Mouse (Mus musculus) forebrain, embryonic 13.5 days (tissue): ENCODE measurements around the gene Tmem243. TPM values are rescaled to one million over a fixed set of nuclear protein-coding genes. Genes with fewer than 3 reads are reported as not detected.

ENCODE experiments used
- ATAC-seq: fragments of 200-750 bp; cut with Nextera tagmentation; 2 replicates; pipeline ENCODE4 v1.8.0; 2017
- H3K27ac ChIP-seq: fragments of 300-500 bp; sonication (generic); 2 replicates; pipeline ENCODE4 v1.5.1; 2015; ENCODE audit warnings: inconsistent platforms, mild to moderate bottlenecking, moderate library complexity
- H3K27me3 ChIP-seq: fragments of 300-500 bp; sonication (generic); 2 replicates; pipeline ENCODE4 v1.6.1; 2015; ENCODE audit warnings: mild to moderate bottlenecking, inconsistent platforms
- H3K36me3 ChIP-seq: fragments of 300-500 bp; sonication (generic); 2 replicates; pipeline ENCODE4 v1.6.1; 2015; ENCODE audit warnings: mild to moderate bottlenecking, inconsistent platforms; ENCODE audit not compliant: poor library complexity, severe bottlenecking
- H3K4me1 ChIP-seq: fragments of 300-500 bp; sonication (generic); 2 replicates; pipeline ENCODE4 v1.6.1; 2015; ENCODE audit warnings: inconsistent platforms
- H3K4me2 ChIP-seq: fragments of 300-500 bp; sonication (generic); 2 replicates; pipeline ENCODE4 v1.6.1; 2015; ENCODE audit warnings: inconsistent platforms, mild to moderate bottlenecking, moderate library complexity
- H3K4me3 ChIP-seq: fragments of 300-500 bp; sonication (generic); 2 replicates; pipeline ENCODE4 v1.5.1; 2015; ENCODE audit warnings: mild to moderate bottlenecking, inconsistent platforms
- H3K9ac ChIP-seq: fragments of 300-500 bp; sonication (generic); 2 replicates; pipeline ENCODE4 v1.6.1; 2015; ENCODE audit warnings: mild to moderate bottlenecking, inconsistent platforms
- H3K9me3 ChIP-seq: fragments of 300-500 bp; sonication (generic); replicated peaks from 2 replicates; pipeline ENCODE4 v1.6.1; 2016; ENCODE audit warnings: inconsistent platforms
- WGBS: fragments of 180-500 bp; shearing (Covaris S2); methylation state at CpG from one replicate; pipeline ENCODE4 v1.1.7; 2015; 5-methylcytosine and 5-hydroxymethylcytosine counted together
- polyA plus RNA-seq: library from polyadenylated mRNA; unstranded; fragments of >200 nt; fragmentation: Nextera tagmentation; extraction: Ambion mirVana; gene quantifications from 2 replicates; pipeline ENCODE4 v1.2.1, GENCODE M21; 2015

The Tmem243 gene
- polyA plus RNA-seq, 1 experiment from 2014 or later, result 19.6 TPM

DNA sequence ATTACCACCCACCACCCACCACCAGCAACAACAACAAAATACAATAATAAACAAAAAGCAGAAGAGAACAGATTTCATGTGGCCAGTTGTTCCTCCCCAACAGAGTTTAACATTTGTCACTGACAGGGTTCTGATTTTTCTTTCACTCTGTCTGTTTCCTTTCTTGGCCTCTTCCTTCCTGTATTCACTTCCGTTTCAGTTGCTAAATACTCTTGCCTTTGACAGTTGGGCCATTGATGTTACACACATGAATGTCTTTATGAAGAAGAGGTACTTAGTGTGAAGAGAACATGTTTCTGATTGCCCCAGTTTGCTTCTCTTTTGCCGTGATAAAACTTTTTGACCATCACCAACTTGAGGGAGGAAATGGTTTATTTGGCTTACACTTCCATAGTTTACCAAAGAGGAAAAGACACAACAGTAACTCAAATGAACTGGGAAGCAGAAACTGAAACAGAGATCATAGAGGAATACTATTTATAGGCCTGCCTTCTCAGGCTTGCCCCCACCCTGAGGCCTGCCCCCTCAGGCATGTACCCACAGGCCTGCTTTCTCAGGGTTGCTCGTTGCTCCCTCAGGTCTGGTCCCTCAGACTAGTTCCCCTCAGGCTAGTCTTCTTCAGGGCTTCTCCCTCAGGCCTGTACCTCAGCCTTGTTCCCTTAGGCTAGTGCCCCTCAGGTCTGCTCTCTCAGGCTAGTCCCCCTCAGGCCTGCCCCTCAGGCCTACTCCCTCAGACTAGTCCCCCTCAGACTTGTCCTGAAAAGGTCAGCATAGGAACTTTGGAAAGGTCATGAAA lies 13.3 kb upstream of the Tmem243 start:
- H3K4me2 ChIP-seq, result no peak overlapping the region
- WGBS, result 89% methylated on average over 3 of the region's 3 CpGs
- no peak overlapping the region for H3K4me3 ChIP-seq
- H3K27me3 ChIP-seq, result no peaks in the 10 kb centered on the region
- no peak for ATAC-seq
- H3K27ac ChIP-seq, result no peak overlapping the region
- 0 out of 2 replicates have a peak, but pooled peaks cover 3% of the 10 kb centered on the region for H3K4me1 ChIP-seq
- no peaks in the 10 kb centered on the region for H3K9me3 ChIP-seq
- no peaks in the 10 kb centered on the region for H3K36me3 ChIP-seq
- H3K9ac ChIP-seq, result no peak overlapping the region

DNA sequence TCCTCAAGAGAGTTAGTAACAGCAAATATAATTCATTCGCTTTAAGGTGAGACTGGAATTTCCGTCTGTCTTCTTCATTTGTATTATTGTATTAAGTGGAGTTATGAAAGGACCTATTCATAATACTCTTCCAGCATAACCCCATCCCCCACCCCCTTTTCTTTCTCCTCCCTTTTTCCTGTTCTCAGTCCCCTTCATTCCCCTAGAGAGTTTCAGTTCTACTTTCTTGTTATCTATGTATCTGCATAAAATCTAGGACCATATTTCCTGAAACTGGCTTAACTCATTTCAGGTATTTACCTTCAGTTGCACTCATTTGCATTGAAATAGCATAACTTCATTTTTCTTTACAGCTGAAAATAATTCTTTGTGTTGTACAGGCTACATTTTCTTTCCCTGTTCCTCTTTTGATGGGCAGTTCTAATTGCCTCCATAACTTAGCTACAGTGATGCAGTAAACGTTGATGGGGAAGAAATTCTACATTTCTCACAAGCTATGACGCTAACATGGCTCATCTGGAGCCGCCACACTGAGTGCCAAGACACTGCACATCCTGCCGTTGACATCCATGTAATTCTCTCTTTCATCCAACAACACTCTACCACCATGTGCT lies 9.9 kb upstream of the Tmem243 start:
- Histone ChIP-seq H3K4me1 (no peaks in the 10 kb centered on the region), H3K36me3 (no peaks in the 10 kb centered on the region), H3K27ac (no peak overlapping the region), H3K9me3 (no peaks in the 10 kb centered on the region), H3K9ac (no peak overlapping the region), H3K27me3 (no peaks in the 10 kb centered on the region), H3K4me2 (no peak overlapping the region), H3K4me3 (no peak overlapping the region)
- ATAC-seq, result no peak
- 86% methylated on average over 6 of the region's 6 CpGs for WGBS

DNA sequence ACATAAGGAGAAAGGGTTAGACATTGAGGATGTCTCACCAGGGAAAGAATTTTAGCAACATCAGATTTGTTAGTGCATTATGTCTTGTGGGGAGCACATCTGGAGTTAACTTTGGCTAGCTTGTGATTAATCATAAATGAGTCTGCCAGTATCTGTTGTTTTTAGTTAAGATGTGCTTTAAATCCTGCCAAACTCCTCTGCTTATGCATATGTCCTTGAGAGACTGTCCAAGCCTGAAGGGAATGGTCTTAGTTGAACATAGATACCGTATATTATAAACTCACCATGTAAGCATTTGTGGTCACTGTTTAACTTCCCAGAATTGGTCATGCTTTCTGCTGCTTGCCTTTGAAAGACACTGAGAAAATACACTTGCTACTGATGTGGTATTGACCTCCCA lies 7.8 kb upstream of the Tmem243 start:
- no peak overlapping the region for H3K4me2 ChIP-seq
- no peaks in the 10 kb centered on the region for H3K36me3 ChIP-seq
- H3K27ac ChIP-seq, result no peak overlapping the region
- no peaks in the 10 kb centered on the region for H3K27me3 ChIP-seq
- no peak for ATAC-seq
- no peaks in the 10 kb centered on the region for H3K4me1 ChIP-seq
- H3K9me3 ChIP-seq, result peaks cover 7% of the 10 kb centered on the region
- WGBS, result 97% methylated on average over 1 of the region's 1 CpGs
- no peak overlapping the region for H3K4me3 ChIP-seq
- no peak overlapping the region for H3K9ac ChIP-seq

DNA sequence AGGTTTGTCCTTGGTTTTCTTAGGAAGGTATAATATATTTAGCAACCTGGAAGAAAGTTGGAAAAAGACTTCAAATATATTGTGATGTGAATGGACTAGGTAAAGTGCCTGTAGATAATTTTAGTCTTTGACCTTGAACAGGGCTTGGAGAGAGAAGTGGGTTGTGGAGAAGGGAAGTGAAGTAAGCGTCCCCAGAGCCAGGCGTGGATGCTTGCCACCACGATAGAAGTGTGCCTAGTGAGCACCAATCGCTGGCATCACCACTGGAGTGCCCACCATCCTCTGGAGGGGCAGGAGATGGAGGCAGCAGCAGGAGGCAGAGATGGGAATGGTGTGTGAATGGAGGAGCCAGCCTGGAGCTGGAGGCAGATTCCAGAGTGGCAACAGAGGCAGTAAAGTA lies 7.0 kb upstream of the Tmem243 start:
- H3K27me3 ChIP-seq, result no peaks in the 10 kb centered on the region
- no peak overlapping the region for H3K4me3 ChIP-seq
- no peak for ATAC-seq
- no peak overlapping the region for H3K27ac ChIP-seq
- H3K9ac ChIP-seq, result no peak overlapping the region
- H3K36me3 ChIP-seq, result no peaks in the 10 kb centered on the region
- no peak overlapping the region for H3K4me2 ChIP-seq
- peaks cover 7% of the 10 kb centered on the region for H3K9me3 ChIP-seq
- no peaks in the 10 kb centered on the region for H3K4me1 ChIP-seq
- WGBS, result 83% methylated on average over 4 of the region's 4 CpGs

DNA sequence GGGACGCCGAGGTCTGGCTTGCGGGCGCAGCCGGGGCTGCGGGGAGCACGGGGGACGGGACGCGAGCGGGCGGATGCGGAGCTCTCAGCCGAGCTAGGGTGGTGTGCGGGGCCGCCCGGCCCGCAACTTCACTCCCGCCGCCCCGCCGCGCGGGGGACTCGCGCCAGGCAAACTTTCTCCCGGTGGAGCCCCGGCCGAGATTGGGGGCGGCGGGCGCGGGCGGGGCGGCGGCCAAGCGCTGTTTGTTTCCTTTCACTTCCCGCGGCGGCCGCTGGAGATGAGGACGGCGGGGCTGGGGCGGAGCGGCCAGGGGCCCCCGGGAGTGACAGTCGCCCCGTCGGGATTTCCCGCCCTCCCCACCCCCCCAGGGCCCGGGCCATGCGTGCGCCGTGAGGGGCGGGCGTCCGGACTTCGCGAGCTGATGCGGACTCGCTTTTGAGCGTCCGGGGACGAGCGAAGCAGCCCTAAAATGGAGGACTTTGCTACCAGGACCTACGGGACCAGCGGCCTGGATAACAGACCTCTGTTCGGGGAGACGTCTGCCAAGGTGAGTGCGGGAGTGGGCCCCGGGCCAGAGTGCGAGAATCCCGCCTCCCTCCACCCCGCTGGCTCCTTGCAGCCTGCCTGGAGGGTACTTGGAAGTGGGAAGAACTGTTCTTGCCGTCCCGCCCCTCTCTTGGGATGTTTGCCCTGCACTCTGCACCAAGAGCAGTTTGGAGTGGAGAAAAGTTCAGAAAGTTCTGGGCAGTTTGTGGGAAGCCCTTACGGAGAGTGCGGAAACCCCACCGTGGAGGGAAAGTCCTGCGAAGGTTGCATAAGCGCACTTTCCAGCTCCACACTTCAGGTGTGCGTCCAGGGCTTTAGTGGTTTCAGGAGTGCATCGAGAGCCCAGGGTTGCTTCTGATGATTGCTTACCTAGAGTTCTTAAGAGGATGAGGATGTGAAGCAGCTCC lies 657 bp downstream of the Tmem243 start:
- H3K27me3 ChIP-seq, result 0 out of 2 replicates have a peak, but pooled peaks cover 5% of the 10 kb centered on the region

DNA sequence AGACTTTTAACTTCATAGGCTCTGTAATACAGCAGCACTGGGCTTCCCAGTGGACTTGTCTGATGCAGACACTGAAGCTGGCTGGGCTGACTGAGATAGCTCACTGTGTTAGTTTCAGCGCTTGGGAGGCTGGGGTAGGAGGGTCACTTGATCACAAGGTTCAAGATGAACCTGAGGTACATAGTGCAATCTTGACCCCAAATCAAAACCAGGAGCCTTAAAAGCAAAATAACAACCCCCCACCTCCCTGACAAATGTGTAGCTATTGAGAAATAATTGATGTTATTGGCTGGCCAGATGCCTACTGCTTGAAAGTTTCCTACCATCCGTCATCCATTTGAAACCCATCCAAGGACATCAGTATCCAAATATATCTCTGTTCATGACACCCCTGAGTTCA lies 2.2 kb downstream of the Tmem243 start:
- WGBS, result 92% methylated on average over 2 of the region's 2 CpGs
- H3K4me2 ChIP-seq, result no peak overlapping the region
- no peak overlapping the region for H3K4me3 ChIP-seq
- H3K9ac ChIP-seq, result no peak overlapping the region
- 0 out of 2 replicates have a peak, but pooled peaks cover 5% of the 10 kb centered on the region for H3K27me3 ChIP-seq
- H3K4me1 ChIP-seq, result peaks cover 12% of the 10 kb centered on the region
- H3K27ac ChIP-seq, result no peak overlapping the region
- H3K36me3 ChIP-seq, result no peaks in the 10 kb centered on the region
- no peak for ATAC-seq
- no peaks in the 10 kb centered on the region for H3K9me3 ChIP-seq

More for the DNA sequence above, 657 bp downstream of the Tmem243 start:
- peak; percentile 85 for ATAC-seq
- Histone ChIP-seq H3K36me3 (no peaks in the 10 kb centered on the region), H3K27ac (peak overlapping the region; percentile 51; the same call in 1 of the 2 replicates), H3K4me3 (peak overlapping the region; percentile 85), H3K9ac (peak overlapping the region; percentile 80), H3K4me1 (peaks cover 12% of the 10 kb centered on the region), H3K9me3 (peaks cover 4% of the 10 kb centered on the region), H3K4me2 (peak overlapping the region; percentile 74)
- WGBS, result under 1% methylated on average over 70 of the region's 83 CpGs

DNA sequence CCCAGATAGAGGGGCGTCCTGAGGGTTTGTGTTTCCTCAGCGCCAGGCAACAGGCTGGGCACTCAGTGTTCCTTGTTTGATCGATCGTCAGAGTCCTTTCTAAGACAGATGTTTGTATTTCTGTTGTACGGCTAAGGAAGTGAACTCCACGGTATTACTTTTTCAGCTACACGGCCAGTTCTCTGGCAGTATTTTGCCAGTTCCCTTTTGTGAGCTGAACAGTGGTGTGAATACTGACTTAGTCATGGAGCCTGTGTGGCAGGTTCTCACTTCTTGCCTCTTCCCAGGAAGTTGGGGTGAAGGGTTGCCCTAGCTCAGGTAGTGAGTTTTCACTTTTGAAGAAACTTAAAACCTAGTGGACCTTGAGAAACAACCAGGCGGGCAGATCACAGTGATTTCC lies 3.5 kb downstream of the Tmem243 start:
- no peak for ATAC-seq
- no peak overlapping the region for H3K4me2 ChIP-seq
- no peak overlapping the region for H3K27ac ChIP-seq
- H3K4me1 ChIP-seq, result peaks cover 12% of the 10 kb centered on the region
- H3K27me3 ChIP-seq, result 0 out of 2 replicates have a peak, but pooled peaks cover 5% of the 10 kb centered on the region
- no peak overlapping the region for H3K9ac ChIP-seq
- 90% methylated on average over 8 of the region's 8 CpGs for WGBS
- no peak overlapping the region for H3K4me3 ChIP-seq
- H3K36me3 ChIP-seq, result no peaks in the 10 kb centered on the region
- no peaks in the 10 kb centered on the region for H3K9me3 ChIP-seq

DNA sequence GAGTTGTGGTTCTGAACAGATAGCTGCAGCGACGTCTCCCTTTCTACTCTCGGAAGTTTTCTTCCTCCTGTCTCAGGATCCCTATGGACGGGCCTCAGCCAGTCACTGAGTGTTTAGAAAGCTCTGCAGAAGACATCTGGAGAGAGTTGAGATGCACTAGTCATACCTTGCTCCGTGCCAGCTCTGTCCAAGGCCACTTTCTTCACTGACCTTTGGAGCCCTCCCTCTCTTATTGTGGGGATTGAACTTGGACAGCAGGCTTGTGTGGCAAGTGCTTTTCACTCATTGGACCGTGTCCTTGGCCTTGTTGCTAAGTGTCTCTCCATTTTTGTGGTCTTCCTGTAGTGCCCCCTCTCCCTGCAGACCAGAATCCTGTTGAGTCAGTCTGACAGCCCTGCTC lies 6.3 kb downstream of the Tmem243 start:
- 90% methylated on average over 6 of the region's 6 CpGs for WGBS
- H3K4me2 ChIP-seq, result no peak overlapping the region
- no peak overlapping the region for H3K27ac ChIP-seq
- H3K9ac ChIP-seq, result no peak overlapping the region
- H3K4me1 ChIP-seq, result no peaks in the 10 kb centered on the region
- H3K9me3 ChIP-seq, result no peaks in the 10 kb centered on the region
- no peak for ATAC-seq
- 0 out of 2 replicates have a peak, but pooled peaks cover 2% of the 10 kb centered on the region for H3K27me3 ChIP-seq
- no peaks in the 10 kb centered on the region for H3K36me3 ChIP-seq
- no peak overlapping the region for H3K4me3 ChIP-seq

DNA sequence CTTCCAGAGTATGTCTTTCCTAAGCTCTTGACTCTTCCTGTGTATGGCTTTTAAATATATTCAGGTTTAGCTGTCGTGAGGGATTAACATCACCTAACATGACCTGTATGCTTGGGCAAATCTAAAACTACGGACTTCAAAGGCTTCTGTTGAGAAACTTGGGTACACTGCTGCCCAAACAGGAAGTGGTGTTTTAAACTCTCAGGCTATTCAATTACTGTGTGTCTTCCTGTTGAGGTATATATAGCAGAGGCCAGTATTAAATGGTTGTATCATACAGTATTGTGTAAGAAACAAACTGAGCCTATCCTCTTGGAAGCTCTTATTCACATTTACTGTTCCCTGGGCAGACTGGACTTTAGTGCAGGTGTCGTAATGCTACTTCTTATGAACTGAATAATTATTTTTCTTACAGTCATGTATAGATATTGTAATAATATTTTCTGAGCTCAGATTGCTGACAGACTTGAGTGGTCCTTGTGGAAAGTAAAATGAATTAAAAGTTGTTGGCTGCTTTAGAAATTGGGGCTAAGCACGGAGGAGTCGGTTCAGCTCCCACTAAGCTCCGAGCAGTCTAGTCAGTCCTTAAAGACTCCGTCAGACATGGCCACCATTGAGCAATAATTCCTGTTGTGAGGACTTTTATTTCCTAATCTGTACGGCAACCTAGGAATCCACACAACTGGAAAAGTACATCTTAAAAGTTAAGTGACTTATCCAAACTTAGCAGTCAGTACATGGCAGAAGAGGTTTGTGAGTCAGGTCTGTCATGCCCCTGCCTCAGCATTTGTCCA lies 7.0 kb downstream of the Tmem243 start:
- H3K9me3 ChIP-seq, result no peaks in the 10 kb centered on the region
- WGBS, result 88% methylated on average over 8 of the region's 8 CpGs
- no peak overlapping the region for H3K4me3 ChIP-seq
- no peak overlapping the region for H3K27ac ChIP-seq
- H3K4me2 ChIP-seq, result no peak overlapping the region
- H3K9ac ChIP-seq, result no peak overlapping the region
- ATAC-seq, result no peak
- no peaks in the 10 kb centered on the region for H3K27me3 ChIP-seq
- no peaks in the 10 kb centered on the region for H3K4me1 ChIP-seq
- no peaks in the 10 kb centered on the region for H3K36me3 ChIP-seq

DNA sequence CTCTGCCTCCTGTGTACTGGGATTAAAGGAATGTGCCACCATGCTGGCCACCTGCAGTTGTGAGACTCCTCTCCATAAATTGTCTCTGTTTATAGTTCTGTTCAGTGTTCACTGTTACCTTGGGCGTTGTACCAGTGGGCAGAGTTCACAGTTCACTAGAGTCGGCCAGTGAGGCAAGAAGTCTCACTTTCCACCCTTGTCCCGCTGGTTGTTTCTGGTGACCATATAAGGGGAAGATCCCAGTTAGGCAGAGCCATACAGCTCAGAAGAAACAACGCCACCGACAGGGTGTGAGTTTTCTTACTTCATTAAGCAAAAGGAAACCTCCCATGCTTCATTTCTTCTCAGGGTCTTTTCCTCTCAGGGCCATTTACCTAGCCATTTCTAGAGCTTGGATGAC lies 8.0 kb downstream of the Tmem243 start:
- no peaks in the 10 kb centered on the region for H3K9me3 ChIP-seq
- no peak overlapping the region for H3K9ac ChIP-seq
- no peaks in the 10 kb centered on the region for H3K4me1 ChIP-seq
- H3K36me3 ChIP-seq, result no peaks in the 10 kb centered on the region
- no peaks in the 10 kb centered on the region for H3K27me3 ChIP-seq
- WGBS, result 93% methylated on average over 5 of the region's 5 CpGs
- H3K4me2 ChIP-seq, result no peak overlapping the region
- no peak for ATAC-seq
- no peak overlapping the region for H3K4me3 ChIP-seq
- H3K27ac ChIP-seq, result no peak overlapping the region

DNA sequence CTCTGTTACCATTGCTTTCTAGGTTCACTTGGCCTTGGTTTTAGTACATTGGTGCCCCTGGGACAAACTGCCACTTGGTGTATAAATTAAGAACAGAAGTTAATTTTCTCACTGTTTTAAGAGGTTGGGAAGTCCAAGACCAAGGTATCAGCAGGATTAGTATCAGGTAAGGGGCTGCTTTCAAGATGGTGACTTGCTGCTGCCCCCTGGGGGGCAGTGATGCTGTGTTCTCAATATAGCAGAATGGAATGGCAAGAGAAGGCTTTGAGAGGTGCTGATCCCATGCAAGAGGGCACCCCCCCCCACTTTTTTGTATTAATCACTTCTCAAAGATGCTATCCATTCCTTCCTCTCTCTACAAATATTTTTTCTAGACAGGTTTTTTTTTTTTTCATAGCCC lies 9.1 kb downstream of the Tmem243 start:
- Histone ChIP-seq H3K4me3 (no peak overlapping the region), H3K9me3 (no peaks in the 10 kb centered on the region), H3K9ac (no peak overlapping the region), H3K27ac (no peak overlapping the region), H3K27me3 (no peaks in the 10 kb centered on the region), H3K4me2 (no peak overlapping the region), H3K4me1 (0 out of 2 replicates have a peak, but pooled peaks cover 7% of the 10 kb centered on the region), H3K36me3 (no peaks in the 10 kb centered on the region)
- ATAC-seq, result no peak
